Mouse (Mus musculus): ENCODE measurements around the gene Epn2. TPM values are rescaled to one million over a fixed set of nuclear protein-coding genes. Genes with fewer than 3 reads are reported as not detected.

Gene Epn2
- polyA plus RNA-seq, 1 experiment: 7.3 TPM

- H3K4me1 ChIP-seq (replicated peaks; ENCODE audit: control insufficient read depth, insufficient read depth, low read length): no peaks in the 10 kb centered on the region
- 71% methylated on average over 3 of the region's 3 CpGs for WGBS
These were observed 26.3 kb downstream of the Epn2 start for GRCm38 (mm10) chr11:61553015-61553754.

GRCm38 (mm10) chr11:61550631-61551030, 28.9 kb downstream of the Epn2 start:
- H3K27me3 ChIP-seq (ENCODE audit: control insufficient read depth, insufficient read depth, low read length): no peaks in the 10 kb centered on the region

More at GRCm38 (mm10) chr11:61553015-61553754, 26.3 kb downstream of the Epn2 start:
- Histone ChIP-seq H3K27me3 (ENCODE audit: control insufficient read depth, insufficient read depth, low read length) (no peaks in the 10 kb centered on the region), H3K27ac (ENCODE audit: control insufficient read depth, insufficient read depth, low read length) (no peak overlapping the region), H3K36me3 (ENCODE audit: control insufficient read depth, insufficient read depth, low read length) (no peaks in the 10 kb centered on the region), H3K4me3 (ENCODE audit: control insufficient read depth, insufficient read depth, low read length) (no peak overlapping the region)
- no peak for TF ChIP-seq CTCF (IDR thresholded peaks at IDR 0.05; ENCODE audit: borderline replicate concordance, control insufficient read depth, extremely low read depth, insufficient read depth, low read length, poor library complexity)
- no peak for TF ChIP-seq POLR2A (IDR thresholded peaks at IDR 0.05; ENCODE audit: control insufficient read depth, extremely low read depth, insufficient read depth, low read length, poor library complexity)
- DNase-seq: no peak

GRCm38 (mm10) chr11:61547710-61548109, 31.8 kb downstream of the Epn2 start:
- Histone ChIP-seq H3K27ac (ENCODE audit: control insufficient read depth, insufficient read depth, low read length) (no peak overlapping the region), H3K4me1 (replicated peaks; ENCODE audit: control insufficient read depth, insufficient read depth, low read length) (no peaks in the 10 kb centered on the region), H3K36me3 (ENCODE audit: control insufficient read depth, insufficient read depth, low read length) (no peaks in the 10 kb centered on the region), H3K4me3 (ENCODE audit: control insufficient read depth, insufficient read depth, low read length) (no peak overlapping the region), H3K27me3 (ENCODE audit: control insufficient read depth, insufficient read depth, low read length) (no peaks in the 10 kb centered on the region)
- no peak for DNase-seq
- 90% methylated on average over 4 of the region's 4 CpGs for WGBS
- TF ChIP-seq POLR2A (IDR thresholded peaks at IDR 0.05; ENCODE audit: control insufficient read depth, extremely low read depth, insufficient read depth, low read length, poor library complexity): no peak
- TF ChIP-seq CTCF (IDR thresholded peaks at IDR 0.05; ENCODE audit: borderline replicate concordance, control insufficient read depth, extremely low read depth, insufficient read depth, low read length, poor library complexity): no peak

More at GRCm38 (mm10) chr11:61550631-61551030, 28.9 kb downstream of the Epn2 start:
- no peaks in the 10 kb centered on the region for H3K36me3 ChIP-seq (ENCODE audit: control insufficient read depth, insufficient read depth, low read length)
- H3K4me3 ChIP-seq (ENCODE audit: control insufficient read depth, insufficient read depth, low read length): no peak overlapping the region
- no peak overlapping the region for H3K27ac ChIP-seq (ENCODE audit: control insufficient read depth, insufficient read depth, low read length)
- no peaks in the 10 kb centered on the region for H3K4me1 ChIP-seq (replicated peaks; ENCODE audit: control insufficient read depth, insufficient read depth, low read length)
- no peak for TF ChIP-seq POLR2A (IDR thresholded peaks at IDR 0.05; ENCODE audit: control insufficient read depth, extremely low read depth, insufficient read depth, low read length, poor library complexity)
- no peak for TF ChIP-seq CTCF (IDR thresholded peaks at IDR 0.05; ENCODE audit: borderline replicate concordance, control insufficient read depth, extremely low read depth, insufficient read depth, low read length, poor library complexity)
- DNase-seq: no peak

- 89% methylated on average over 10 of the region's 10 CpGs for WGBS
- Histone ChIP-seq H3K36me3 (ENCODE audit: control insufficient read depth, insufficient read depth, low read length) (no peaks in the 10 kb centered on the region), H3K27me3 (ENCODE audit: control insufficient read depth, insufficient read depth, low read length) (no peaks in the 10 kb centered on the region), H3K27ac (ENCODE audit: control insufficient read depth, insufficient read depth, low read length) (no peak overlapping the region), H3K4me3 (ENCODE audit: control insufficient read depth, insufficient read depth, low read length) (no peak overlapping the region), H3K4me1 (replicated peaks; ENCODE audit: control insufficient read depth, insufficient read depth, low read length) (no peaks in the 10 kb centered on the region)
- TF ChIP-seq CTCF (IDR thresholded peaks at IDR 0.05; ENCODE audit: borderline replicate concordance, control insufficient read depth, extremely low read depth, insufficient read depth, low read length, poor library complexity): no peak
- TF ChIP-seq POLR2A (IDR thresholded peaks at IDR 0.05; ENCODE audit: control insufficient read depth, extremely low read depth, insufficient read depth, low read length, poor library complexity): no peak
- no peak for DNase-seq
These were observed 33.0 kb downstream of the Epn2 start for GRCm38 (mm10) chr11:61546452-61546851.

GRCm38 (mm10) chr11:61545586-61545985, 33.9 kb downstream of the Epn2 start:
- H3K27ac ChIP-seq (ENCODE audit: control insufficient read depth, insufficient read depth, low read length): no peak overlapping the region
- H3K4me3 ChIP-seq (ENCODE audit: control insufficient read depth, insufficient read depth, low read length): no peak overlapping the region
- no peak for TF ChIP-seq CTCF (IDR thresholded peaks at IDR 0.05; ENCODE audit: borderline replicate concordance, control insufficient read depth, extremely low read depth, insufficient read depth, low read length, poor library complexity)
- no peak for TF ChIP-seq POLR2A (IDR thresholded peaks at IDR 0.05; ENCODE audit: control insufficient read depth, extremely low read depth, insufficient read depth, low read length, poor library complexity)
- no peak for DNase-seq
- no peaks in the 10 kb centered on the region for H3K36me3 ChIP-seq (ENCODE audit: control insufficient read depth, insufficient read depth, low read length)
- WGBS: 89% methylated on average over 2 of the region's 2 CpGs
- H3K27me3 ChIP-seq (ENCODE audit: control insufficient read depth, insufficient read depth, low read length): no peaks in the 10 kb centered on the region
- no peaks in the 10 kb centered on the region for H3K4me1 ChIP-seq (replicated peaks; ENCODE audit: control insufficient read depth, insufficient read depth, low read length)

GRCm38 (mm10) chr11:61541106-61541505, 38.4 kb downstream of the Epn2 start:
- Histone ChIP-seq H3K27ac (ENCODE audit: control insufficient read depth, insufficient read depth, low read length) (no peak overlapping the region), H3K4me1 (replicated peaks; ENCODE audit: control insufficient read depth, insufficient read depth, low read length) (no peaks in the 10 kb centered on the region), H3K4me3 (ENCODE audit: control insufficient read depth, insufficient read depth, low read length) (no peak overlapping the region), H3K36me3 (ENCODE audit: control insufficient read depth, insufficient read depth, low read length) (no peaks in the 10 kb centered on the region), H3K27me3 (ENCODE audit: control insufficient read depth, insufficient read depth, low read length) (no peaks in the 10 kb centered on the region)
- no peak for DNase-seq
- 86% methylated on average over 2 of the region's 2 CpGs for WGBS
- TF ChIP-seq CTCF (IDR thresholded peaks at IDR 0.05; ENCODE audit: borderline replicate concordance, control insufficient read depth, extremely low read depth, insufficient read depth, low read length, poor library complexity): no peak
- no peak for TF ChIP-seq POLR2A (IDR thresholded peaks at IDR 0.05; ENCODE audit: control insufficient read depth, extremely low read depth, insufficient read depth, low read length, poor library complexity)
